Mouse (Mus musculus) neutrophil, adult 83 days (primary cell): ENCODE results near the gene Trim29. TPM values are rescaled to one million over a fixed set of nuclear protein-coding genes. Genes with fewer than 3 reads are reported as not detected.

Experiments used
- total RNA-seq, 2 experiments: library from RNA; stranded (reverse); gene quantifications; one replicate each; pipeline ENCODE4 v1.2.4; 2023

Gene Trim29
- not detected for total RNA-seq

GRCm38 (mm10) chr9:43310538-43310937 is at the start of gene Trim29:
Gene Trim29, plus strand, starts transcription at chr9:43310848.

Other genes starting within 250 kb of the Trim29 start
- 1 to 10 TPM; 3.6 to 4.4 TPM for gene Arhgef12, start 203.6 kb upstream of the Trim29 start, total RNA-seq
- gene Tmem136, start 194.3 kb upstream of the Trim29 start, total RNA-seq, result under 1 TPM in 1 of 2 experiments, not detected in 1; 0.13 TPM
- not detected for gene Pou2f3, start 100.5 kb upstream of the Trim29 start, total RNA-seq
- gene Oaf, start 70.9 kb upstream of the Trim29 start, total RNA-seq, result 1 to 10 TPM; 3.2 TPM